Mouse (Mus musculus) liver, postnatal 0 days (tissue): Measurements from ENCODE around the gene Tgtp1.
"Not testable (repeated sequence)": the region's sequence is repeated elsewhere in the genome, so short reads cannot be mapped to it uniquely, and the experiment has no call there.

ENCODE experiments used
- CTCF ChIP-seq: sonication (generic); IDR thresholded peaks from 2 replicates; pipeline ENCODE4 v1.5.1; 2016; ENCODE audit warnings: antibody characterized with exemption, low read depth
- EP300 ChIP-seq: IDR thresholded peaks from 2 replicates; pipeline ENCODE4 v1.6.1; 2016; ENCODE audit warnings: antibody characterized with exemption, low read depth, mild to moderate bottlenecking

- not testable (repeated sequence) for TF ChIP-seq CTCF, EP300
These were observed 12.8 kb upstream of the Tgtp1 start for GRCm38 (mm10) chr11:49006785-49007184.
